Mouse (Mus musculus): ENCODE results near the gene Lcn3. TPM values are rescaled to one million over a fixed set of nuclear protein-coding genes. Genes with fewer than 3 reads are reported as not detected.

Gene Lcn3
- not detected for polyA plus RNA-seq (2014; fragmentation: Illumina TruSeq; extraction: RNeasy Lipid Tissue Mini Kit (QIAGEN cat#74804); ENCODE audit: insufficient read depth, low read depth, low replicate concordance)

GRCm38 (mm10) chr2:25765269-25765668, at the start of gene Lcn3:
TSS of gene Lcn3 (plus strand) at chr2:25765569.

GRCm38 (mm10) chr2:25736709-25737108, 28.7 kb upstream of the Lcn3 start, which contains the start of gene Obp2b:
TSS of gene Obp2b (plus strand) at chr2:25737009.

GRCm38 (mm10) chr2:25776717-25777116, 11.3 kb downstream of the Lcn3 start, which contains the start of gene Lcn11:
TSS of gene Lcn11 (plus strand) at chr2:25777017.

GRCm38 (mm10) chr2:25781957-25782356, 16.6 kb downstream of the Lcn3 start, which contains the start of gene Gm13539:
TSS of gene Gm13539 (plus strand) at chr2:25782257.

GRCm38 (mm10) chr2:25815748-25816147, 50.4 kb downstream of the Lcn3 start, which contains the start of gene Glt6d1:
TSS of gene Glt6d1 (minus strand) at chr2:25815848.

Other genes starting within 250 kb of the Lcn3 start
- gene Traf2, start 218.6 kb upstream of the Lcn3 start, polyA plus RNA-seq (2014; fragmentation: Illumina TruSeq; extraction: RNeasy Lipid Tissue Mini Kit (QIAGEN cat#74804); ENCODE audit: insufficient read depth, low read depth, low replicate concordance): 19.5 TPM
- 272 TPM for gene Edf1, start 207.7 kb upstream of the Lcn3 start, polyA plus RNA-seq (2014; fragmentation: Illumina TruSeq; extraction: RNeasy Lipid Tissue Mini Kit (QIAGEN cat#74804); ENCODE audit: insufficient read depth, low read depth, low replicate concordance)
- gene Mamdc4, start 190.7 kb upstream of the Lcn3 start, polyA plus RNA-seq (2014; fragmentation: Illumina TruSeq; extraction: RNeasy Lipid Tissue Mini Kit (QIAGEN cat#74804); ENCODE audit: insufficient read depth, low read depth, low replicate concordance): 0.44 TPM
- 64.0 TPM for gene Phpt1, start 190.3 kb upstream of the Lcn3 start, polyA plus RNA-seq (2014; fragmentation: Illumina TruSeq; extraction: RNeasy Lipid Tissue Mini Kit (QIAGEN cat#74804); ENCODE audit: insufficient read depth, low read depth, low replicate concordance)
- gene Ajm1, start 183.8 kb upstream of the Lcn3 start, polyA plus RNA-seq (2014; fragmentation: Illumina TruSeq; extraction: RNeasy Lipid Tissue Mini Kit (QIAGEN cat#74804); ENCODE audit: insufficient read depth, low read depth, low replicate concordance): not detected
- gene Rabl6, start 157.0 kb upstream of the Lcn3 start, polyA plus RNA-seq (2014; fragmentation: Illumina TruSeq; extraction: RNeasy Lipid Tissue Mini Kit (QIAGEN cat#74804); ENCODE audit: insufficient read depth, low read depth, low replicate concordance): 25.9 TPM
- gene Ccdc183, start 147.9 kb upstream of the Lcn3 start, polyA plus RNA-seq (2014; fragmentation: Illumina TruSeq; extraction: RNeasy Lipid Tissue Mini Kit (QIAGEN cat#74804); ENCODE audit: insufficient read depth, low read depth, low replicate concordance): not detected
- 21.1 TPM for gene Tmem141, start 143.6 kb upstream of the Lcn3 start, polyA plus RNA-seq (2014; fragmentation: Illumina TruSeq; extraction: RNeasy Lipid Tissue Mini Kit (QIAGEN cat#74804); ENCODE audit: insufficient read depth, low read depth, low replicate concordance)
- 23.9 TPM for gene Fcna, start 137.5 kb upstream of the Lcn3 start, polyA plus RNA-seq (2014; fragmentation: Illumina TruSeq; extraction: RNeasy Lipid Tissue Mini Kit (QIAGEN cat#74804); ENCODE audit: insufficient read depth, low read depth, low replicate concordance)
- not detected for gene Lcn8, start 112.4 kb upstream of the Lcn3 start, polyA plus RNA-seq (2014; fragmentation: Illumina TruSeq; extraction: RNeasy Lipid Tissue Mini Kit (QIAGEN cat#74804); ENCODE audit: insufficient read depth, low read depth, low replicate concordance)
- gene Lcn5, start 107.6 kb upstream of the Lcn3 start, polyA plus RNA-seq (2014; fragmentation: Illumina TruSeq; extraction: RNeasy Lipid Tissue Mini Kit (QIAGEN cat#74804); ENCODE audit: insufficient read depth, low read depth, low replicate concordance): not detected
- gene Lcn6, start 88.8 kb upstream of the Lcn3 start, polyA plus RNA-seq (2014; fragmentation: Illumina TruSeq; extraction: RNeasy Lipid Tissue Mini Kit (QIAGEN cat#74804); ENCODE audit: insufficient read depth, low read depth, low replicate concordance): not detected
- not detected for gene Lcn10, start 82.8 kb upstream of the Lcn3 start, polyA plus RNA-seq (2014; fragmentation: Illumina TruSeq; extraction: RNeasy Lipid Tissue Mini Kit (QIAGEN cat#74804); ENCODE audit: insufficient read depth, low read depth, low replicate concordance)
- gene Obp2a, start 65.5 kb upstream of the Lcn3 start, polyA plus RNA-seq (2014; fragmentation: Illumina TruSeq; extraction: RNeasy Lipid Tissue Mini Kit (QIAGEN cat#74804); ENCODE audit: insufficient read depth, low read depth, low replicate concordance): not detected
- gene Bmyc, start 58.8 kb upstream of the Lcn3 start, polyA plus RNA-seq (2014; fragmentation: Illumina TruSeq; extraction: RNeasy Lipid Tissue Mini Kit (QIAGEN cat#74804); ENCODE audit: insufficient read depth, low read depth, low replicate concordance): 21.5 TPM
- not detected for gene Obp2b, start 28.6 kb upstream of the Lcn3 start, polyA plus RNA-seq (2014; fragmentation: Illumina TruSeq; extraction: RNeasy Lipid Tissue Mini Kit (QIAGEN cat#74804); ENCODE audit: insufficient read depth, low read depth, low replicate concordance)
- not detected for gene Lcn11, start 11.4 kb downstream of the Lcn3 start, polyA plus RNA-seq (2014; fragmentation: Illumina TruSeq; extraction: RNeasy Lipid Tissue Mini Kit (QIAGEN cat#74804); ENCODE audit: insufficient read depth, low read depth, low replicate concordance)
- not detected for gene Gm13539, start 16.7 kb downstream of the Lcn3 start, polyA plus RNA-seq (2014; fragmentation: Illumina TruSeq; extraction: RNeasy Lipid Tissue Mini Kit (QIAGEN cat#74804); ENCODE audit: insufficient read depth, low read depth, low replicate concordance)
- not detected for gene Glt6d1, start 50.3 kb downstream of the Lcn3 start, polyA plus RNA-seq (2014; fragmentation: Illumina TruSeq; extraction: RNeasy Lipid Tissue Mini Kit (QIAGEN cat#74804); ENCODE audit: insufficient read depth, low read depth, low replicate concordance)
- gene Lcn9, start 57.6 kb downstream of the Lcn3 start, polyA plus RNA-seq (2014; fragmentation: Illumina TruSeq; extraction: RNeasy Lipid Tissue Mini Kit (QIAGEN cat#74804); ENCODE audit: insufficient read depth, low read depth, low replicate concordance): not detected
- gene Sohlh1, start 81.7 kb downstream of the Lcn3 start, polyA plus RNA-seq (2014; fragmentation: Illumina TruSeq; extraction: RNeasy Lipid Tissue Mini Kit (QIAGEN cat#74804); ENCODE audit: insufficient read depth, low read depth, low replicate concordance): not detected
- gene Kcnt1, start 98.2 kb downstream of the Lcn3 start, polyA plus RNA-seq (2014; fragmentation: Illumina TruSeq; extraction: RNeasy Lipid Tissue Mini Kit (QIAGEN cat#74804); ENCODE audit: insufficient read depth, low read depth, low replicate concordance): not detected
- 3.3 TPM for gene Camsap1, start 217.7 kb downstream of the Lcn3 start, polyA plus RNA-seq (2014; fragmentation: Illumina TruSeq; extraction: RNeasy Lipid Tissue Mini Kit (QIAGEN cat#74804); ENCODE audit: insufficient read depth, low read depth, low replicate concordance)